Mouse (Mus musculus): ENCODE results near the gene Gm4969.

Gene Gm4969

DNA sequence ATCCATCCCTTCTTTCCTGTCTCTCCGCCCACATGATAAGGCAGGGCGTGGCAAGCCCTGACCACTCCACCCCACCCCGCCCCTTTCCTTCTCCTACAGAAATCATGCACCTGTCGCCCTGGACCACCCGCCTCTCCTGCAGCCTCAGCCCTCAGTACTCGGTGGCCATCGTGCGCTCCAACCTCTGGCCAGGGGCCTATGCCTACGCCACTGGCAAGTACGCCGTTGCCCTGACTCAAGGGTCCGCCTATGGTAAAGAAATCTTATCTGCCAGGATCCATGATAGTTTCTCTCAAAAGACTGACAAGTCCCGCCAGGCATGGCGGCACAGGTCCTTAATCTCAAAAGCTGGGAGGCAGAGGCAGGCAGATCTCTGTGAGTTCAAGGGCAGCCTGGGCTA lies 50.2 kb downstream of the Gm4969 start:
- peak; percentile 18 for DNase-seq

DNA sequence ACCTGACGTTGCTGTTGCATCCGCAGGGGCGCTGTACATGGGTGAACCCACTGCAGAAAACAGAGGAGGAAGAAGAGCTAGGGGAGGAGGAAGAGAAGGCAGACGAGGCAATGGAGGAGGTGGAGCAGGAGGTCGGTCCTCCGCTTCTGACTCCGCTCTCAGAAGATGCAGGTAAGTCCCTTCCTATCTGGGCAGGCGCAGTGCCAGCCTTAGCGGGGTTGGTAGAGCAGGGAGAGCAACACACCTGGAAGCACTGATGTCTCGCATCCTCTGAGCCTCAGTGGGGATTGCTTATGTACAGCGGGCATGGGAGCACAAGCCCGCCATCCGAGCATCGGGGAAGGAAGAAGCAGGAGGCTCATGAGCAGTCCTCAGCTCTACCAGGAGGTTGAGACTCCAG lies 51.1 kb downstream of the Gm4969 start:
- no peak for DNase-seq

DNA sequence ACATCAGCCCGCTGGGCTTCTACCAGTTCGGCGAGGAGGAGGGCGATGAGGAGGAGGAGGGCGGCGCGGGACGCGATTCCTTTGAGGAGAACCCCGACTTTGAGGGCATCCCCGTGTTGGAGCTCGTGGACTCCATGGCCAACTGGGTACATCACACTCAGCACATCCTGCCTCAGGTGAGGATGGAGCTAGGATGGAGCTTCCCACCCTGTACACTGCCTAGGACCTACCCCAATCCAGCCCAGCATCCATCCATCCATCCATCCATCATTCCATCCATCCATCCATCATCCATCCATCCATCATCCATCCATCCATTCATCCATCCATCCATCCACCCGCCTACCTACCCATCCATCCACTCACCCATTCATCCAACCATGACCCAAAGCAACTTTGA lies 52.3 kb downstream of the Gm4969 start:
- DNase-seq: no peak

DNA sequence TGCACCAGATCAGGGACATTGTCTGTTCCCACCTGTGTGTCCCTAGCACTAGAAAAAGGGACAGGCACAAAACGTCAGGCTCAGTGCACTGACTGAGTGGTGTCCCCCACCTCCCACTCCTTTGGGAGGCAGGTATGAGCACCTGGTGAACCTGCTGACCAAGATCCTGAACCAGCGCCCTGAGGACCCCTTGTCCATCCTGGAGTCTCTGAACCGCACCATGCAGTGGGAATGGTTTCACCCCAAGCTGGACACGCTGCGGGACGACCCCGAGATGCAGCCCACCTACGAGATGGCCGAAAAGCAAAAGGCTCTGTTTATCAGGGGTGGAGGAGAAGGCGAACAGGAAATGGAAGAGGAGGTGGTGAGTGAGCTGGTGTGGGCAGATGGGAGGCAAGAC lies 60.8 kb downstream of the Gm4969 start:
- DNase-seq: no peak

DNA sequence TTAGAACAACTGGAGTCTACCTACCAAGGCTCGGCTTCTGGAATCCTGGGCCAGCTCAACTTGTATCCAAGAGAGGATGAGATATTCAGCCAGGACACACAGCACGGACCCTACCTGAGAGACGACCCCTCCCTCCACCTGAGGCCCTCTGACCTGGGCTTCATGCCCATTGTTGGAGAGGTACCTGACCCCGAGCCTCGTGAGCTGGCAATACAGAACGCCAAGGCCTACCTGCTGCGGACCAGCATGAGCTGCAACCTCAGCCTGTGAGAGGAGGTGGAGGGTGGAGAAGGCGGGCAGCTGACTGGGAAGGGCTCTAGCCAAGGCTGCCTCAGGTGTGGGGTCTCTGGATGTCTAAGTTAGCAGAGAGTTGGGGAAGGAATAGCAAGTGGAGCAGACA lies 63.1 kb downstream of the Gm4969 start:
- no peak for DNase-seq

DNA sequence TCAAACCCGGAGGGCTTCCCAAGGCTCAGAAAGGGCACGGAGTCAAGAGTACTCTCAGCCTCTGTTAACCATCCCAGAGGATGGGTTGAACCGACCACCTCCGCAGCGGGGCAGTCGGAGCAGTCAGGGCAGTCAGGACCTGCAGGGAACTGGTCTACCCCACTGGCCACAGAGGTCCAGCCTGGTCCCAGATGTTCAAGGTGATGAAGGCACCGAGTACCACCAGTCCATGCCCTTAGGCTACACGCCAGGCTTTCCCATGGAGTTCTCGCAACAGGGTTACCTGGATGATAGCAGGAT lies 63.4 kb downstream of the Gm4969 start:
- DNase-seq: no peak

DNA sequence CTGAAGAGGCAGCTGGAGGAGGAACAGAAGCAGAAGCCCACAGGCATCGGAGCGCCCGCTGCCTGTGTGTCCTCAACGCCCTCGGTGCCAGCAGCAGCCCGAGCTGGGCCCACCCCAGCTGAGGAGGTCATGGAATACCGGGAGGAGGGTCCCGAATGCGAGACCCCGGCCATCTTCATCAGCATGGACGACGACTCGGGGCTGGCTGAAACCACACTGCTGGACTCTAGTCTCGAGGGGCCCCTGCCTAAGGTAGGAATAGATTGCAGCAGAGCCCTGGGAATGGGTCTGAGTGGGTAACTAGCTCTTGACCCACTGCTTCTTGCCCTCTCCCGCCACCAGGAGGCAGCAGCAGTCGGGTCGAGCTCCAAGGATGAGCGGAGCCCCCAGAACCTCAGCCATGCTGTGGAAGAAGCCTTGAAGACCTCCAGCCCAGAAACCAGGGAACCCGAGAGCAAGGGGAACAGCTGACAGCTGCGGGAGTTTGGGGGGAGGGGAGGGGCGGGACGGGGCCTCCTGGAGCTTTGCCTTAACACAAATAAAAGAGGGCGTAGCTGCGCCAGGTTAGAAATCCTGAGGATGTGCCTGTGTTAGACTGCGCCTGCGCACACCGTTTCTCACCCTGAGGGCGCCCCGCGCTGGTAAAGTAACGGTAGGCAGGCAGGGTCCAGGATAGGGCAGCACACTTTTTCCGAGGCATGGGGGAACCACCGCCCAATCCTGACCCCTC lies 64.0 kb downstream of the Gm4969 start, which contains the start of gene Rsph6a:
Gene Rsph6a (plus strand): TSS at position 644 of the 730 bp plus-strand sequence.
- DNase-seq: no peak

DNA sequence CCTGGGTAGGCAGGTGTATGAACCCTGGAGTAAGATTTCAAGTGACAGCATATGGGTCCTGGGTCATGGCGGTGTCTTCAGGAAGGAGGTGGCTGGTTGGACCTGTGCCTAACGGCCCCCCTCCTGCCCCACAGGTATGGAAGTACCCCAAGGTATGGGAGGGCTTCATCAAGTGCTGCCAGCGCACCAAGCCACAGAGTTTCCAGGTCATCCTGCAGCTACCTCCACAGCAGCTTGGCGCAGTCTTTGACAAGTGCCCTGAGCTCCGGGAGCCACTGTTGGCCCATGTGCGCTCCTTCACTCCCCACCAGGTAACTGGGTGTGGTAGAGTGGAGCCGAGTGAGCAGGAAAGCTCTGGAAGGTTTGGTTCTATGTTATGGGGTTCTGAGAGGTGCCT lies 65.0 kb downstream of the Gm4969 start:
- no peak for DNase-seq

DNA sequence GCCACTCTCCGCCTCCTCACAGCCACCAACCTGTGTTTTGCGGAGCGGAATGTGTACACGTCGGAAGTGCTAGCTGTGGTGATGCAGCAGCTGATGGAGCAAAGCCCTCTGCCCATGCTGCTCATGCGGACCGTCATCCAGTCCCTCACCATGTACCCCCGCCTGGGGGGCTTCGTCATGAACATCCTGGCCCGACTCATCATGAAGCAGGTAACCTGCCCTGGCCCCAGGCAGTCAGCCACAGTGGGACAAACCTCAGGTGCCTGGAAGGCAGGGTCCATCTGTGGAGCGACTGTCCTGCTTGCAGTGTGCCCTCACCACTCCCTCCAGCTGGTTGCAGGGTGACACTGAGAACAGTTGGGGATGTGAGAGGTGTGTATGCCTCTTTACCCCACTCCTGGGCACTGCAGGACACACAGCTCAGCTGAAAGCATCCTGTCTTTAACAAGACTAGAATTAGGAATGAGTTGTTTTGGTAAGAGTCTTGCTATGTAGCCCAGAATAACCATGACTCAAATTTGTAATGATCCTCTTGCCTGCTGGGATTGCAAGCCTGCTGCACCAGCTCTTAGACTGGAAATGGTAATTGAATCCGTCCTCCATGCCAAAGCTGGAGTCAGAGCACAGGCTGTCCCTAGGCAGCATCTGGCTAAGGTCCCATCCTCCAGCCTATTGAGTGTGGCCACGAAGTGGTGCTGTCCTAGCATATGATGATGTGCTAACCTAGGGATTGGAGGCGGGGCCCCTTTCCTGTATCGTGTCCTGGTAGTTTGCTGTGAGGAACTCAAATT lies 65.6 kb downstream of the Gm4969 start:
- no peak for DNase-seq

DNA sequence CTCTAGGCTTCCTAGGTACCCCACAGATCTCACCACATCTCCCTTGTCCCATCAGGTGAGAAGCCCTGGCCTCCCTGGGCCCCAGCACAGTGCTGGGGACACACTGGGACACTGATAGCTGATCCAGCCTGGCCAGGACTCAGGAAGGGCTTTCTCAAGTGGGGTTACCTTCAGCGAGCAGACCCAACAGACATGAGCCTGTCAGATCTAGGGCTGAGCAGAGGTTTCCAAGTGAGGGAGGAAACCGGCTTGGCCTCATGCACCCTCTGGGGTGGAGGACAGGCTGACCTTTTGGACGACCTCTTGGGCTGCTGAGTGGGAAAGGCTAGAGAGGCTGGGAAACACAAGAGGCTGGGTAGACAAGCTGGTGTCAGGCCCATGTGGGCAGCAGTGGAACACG lies 67.0 kb downstream of the Gm4969 start:
- DNase-seq: no peak

DNA sequence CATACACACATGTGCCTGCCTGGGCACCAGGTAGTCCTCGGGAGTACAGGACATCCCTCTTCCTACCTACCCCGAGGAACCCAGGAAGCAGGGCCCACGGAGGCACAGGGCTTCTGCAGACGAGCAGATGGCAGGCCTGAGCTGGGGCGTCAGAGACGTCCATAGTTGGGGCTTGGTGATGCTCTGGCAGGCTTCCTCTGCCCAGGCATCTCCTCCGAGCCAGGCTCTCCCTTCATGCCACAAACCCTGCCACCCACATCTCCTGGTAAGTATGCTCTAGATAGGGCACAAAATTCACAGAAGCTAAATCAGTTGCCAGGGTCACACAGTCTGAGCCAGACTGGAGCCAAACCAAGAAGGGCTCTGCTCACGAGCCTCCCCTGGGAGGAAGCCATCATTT lies 68.0 kb downstream of the Gm4969 start:
- DNase-seq: no peak

DNA sequence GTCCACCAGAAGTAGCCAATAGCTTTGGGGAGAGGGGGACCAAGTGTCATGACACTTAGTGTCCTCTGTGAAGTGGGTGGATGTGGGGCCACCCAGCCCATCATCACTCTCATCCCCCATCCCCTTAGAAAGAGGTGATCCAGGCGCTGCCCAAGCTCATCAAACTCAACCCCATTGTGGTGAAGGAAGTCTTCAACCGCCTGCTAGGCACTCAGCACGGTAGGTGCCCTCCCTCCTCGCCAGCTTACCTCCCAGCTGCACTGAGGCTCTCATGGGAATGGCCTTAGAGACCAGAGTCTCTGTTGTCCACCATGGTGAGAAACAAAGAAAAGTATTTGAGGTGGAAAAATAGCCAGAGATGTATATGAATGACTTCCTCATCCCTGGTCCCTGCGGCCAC lies 68.9 kb downstream of the Gm4969 start:
- DNase-seq: no peak
